Mouse (Mus musculus) spleen, postnatal 10 days (tissue): ENCODE data around the gene Cadps2.

Experiments
- DNase-seq, 2 experiments: peaks; one replicate each; pipeline ENCODE4 v3.0.0; 2021 to 2022; ENCODE audit warnings: low spot score in 2 of 2

Cadps2 gene

DNA sequence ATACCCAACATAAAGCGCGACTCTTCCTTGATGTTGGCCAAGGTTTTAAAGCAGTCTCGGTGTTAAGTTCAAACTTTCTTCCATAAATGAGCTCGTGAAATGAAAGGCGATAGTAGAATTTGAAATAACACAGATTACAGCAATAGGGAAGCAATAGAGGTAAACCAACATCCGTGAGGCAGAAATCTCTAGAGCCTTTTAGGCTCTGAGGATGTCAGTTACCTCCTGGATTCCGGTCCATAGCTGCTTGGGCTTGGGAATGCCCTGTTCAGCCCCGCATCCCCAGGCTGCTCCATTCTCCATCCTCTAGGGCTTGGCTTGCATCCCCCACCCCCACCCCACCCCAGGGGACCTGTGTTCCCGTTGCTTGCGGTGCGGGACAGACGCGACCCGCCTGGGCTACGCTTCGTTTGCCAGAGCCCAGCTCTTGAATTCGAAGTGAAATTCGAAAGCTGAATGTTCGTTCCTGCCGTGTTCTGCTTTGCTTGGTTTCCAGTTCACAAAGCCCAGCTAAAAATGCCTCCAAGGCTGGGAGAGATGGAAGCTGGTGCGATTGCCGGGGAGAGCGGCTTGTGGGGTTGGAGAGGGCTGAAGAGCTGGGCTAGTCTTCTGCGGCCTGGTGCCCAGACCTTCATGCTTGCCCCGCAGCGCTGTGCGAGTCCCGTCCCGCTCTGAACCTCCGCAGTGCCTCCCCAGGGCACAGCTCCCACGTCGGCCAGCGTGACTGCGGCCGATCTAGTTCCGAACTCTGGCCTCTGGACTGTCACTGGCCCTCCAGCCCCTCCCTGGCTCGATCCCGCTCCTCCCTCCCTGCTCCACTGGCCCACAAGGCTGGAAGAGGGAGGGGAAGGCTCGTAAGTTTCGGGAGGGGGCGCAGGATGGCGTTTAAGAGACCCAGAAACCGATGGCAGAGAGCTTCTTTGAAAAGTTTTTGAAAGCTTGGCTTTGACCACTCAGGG lies 585.6 kb downstream of the Cadps2 start:
- DNase-seq: no peak

DNA sequence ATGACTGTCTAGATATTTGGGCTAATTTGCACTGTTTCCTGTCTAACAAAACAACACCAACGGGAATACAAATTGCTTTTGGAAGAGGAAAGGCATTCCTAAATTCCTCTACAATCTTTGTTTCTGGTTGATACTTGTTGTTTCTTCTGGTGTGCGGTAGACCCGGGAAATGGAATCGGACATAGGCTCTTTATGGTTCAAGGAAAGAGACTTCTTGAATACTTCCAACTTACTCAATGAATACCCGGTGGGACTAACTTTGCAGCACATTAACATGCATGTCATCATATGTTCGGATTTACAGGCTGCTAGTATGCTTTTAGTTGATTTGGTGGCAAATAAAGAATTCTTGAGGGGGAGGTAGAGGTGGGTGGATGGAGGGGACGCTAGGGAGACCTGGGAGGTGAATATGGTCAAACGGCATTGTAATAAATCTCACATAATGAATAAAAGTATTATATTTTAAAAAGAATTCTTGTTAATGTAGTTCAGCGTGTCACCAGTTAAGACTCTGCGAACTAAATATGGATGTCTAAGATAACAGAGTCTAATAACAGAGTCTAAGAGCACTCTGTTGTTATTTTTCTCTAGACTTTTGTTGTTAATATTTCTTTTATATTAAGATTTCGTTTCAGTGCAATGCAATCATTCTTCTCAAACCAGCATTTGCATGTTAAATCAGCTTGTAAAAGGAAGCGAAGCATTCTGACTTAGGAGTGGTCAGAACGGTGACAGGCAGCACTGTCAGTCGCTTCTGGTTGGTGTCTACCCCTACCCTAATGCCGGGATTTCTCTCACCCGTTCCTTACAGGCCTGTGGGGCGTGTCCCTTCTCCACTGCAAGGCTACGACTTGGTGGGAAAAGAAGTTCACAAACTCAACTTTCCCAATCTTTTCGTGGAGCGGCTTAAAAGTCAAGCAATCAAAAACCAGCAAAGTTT lies 586.8 kb downstream of the Cadps2 start:
- no peak for DNase-seq

DNA sequence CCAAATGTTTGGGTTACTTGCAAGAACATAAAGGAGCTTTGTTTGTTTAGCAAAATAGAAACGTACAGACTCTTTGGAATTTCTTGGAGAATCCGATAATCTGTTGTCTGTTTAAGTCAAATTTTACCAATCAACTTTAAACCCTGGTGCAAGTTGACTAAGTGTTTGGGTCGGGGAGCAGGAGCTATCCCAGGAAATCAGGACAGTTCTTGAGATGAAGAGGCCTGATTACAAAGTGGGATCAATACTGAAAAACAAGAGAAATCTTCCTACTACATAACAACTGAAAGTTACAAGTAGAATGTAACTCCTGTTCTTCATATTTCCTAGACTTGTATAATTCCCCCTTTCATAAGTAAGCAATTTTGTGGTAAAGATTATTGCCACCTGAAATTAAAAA lies 587.8 kb downstream of the Cadps2 start:
- no peak for DNase-seq

DNA sequence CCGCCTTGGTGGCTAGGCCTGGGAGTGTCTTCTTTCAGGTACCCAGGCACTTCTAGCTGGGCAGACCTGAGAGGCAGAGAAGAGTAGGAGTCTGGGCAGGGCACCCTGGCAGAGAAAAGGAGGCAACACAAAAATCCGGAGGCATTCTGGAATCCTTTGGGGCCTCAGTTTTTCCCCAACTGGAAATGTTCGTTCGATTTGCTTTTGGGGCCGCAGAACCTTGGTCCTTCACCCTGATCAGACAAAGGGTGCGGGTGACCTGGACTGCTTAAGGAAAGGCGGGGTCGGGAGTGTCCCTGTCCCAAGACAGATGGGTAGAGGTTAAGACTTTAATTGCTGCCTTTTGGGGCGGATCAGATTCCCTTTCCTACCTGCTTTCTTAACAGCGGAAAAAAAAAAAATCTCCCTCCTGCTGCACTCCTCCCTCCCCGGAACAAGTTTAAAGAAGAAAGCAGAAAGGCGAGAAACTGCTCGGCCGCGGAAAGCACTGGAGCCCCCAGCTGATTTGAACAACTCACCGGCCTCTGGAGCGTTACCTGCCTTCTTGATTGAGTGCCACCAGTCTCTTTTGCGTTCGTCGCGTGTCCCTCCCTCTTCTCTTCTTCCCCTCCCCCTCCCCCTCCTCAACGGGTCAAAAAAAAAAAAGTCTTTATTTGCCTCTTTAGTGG lies 588.8 kb downstream of the Cadps2 start:
- no peak for DNase-seq

DNA sequence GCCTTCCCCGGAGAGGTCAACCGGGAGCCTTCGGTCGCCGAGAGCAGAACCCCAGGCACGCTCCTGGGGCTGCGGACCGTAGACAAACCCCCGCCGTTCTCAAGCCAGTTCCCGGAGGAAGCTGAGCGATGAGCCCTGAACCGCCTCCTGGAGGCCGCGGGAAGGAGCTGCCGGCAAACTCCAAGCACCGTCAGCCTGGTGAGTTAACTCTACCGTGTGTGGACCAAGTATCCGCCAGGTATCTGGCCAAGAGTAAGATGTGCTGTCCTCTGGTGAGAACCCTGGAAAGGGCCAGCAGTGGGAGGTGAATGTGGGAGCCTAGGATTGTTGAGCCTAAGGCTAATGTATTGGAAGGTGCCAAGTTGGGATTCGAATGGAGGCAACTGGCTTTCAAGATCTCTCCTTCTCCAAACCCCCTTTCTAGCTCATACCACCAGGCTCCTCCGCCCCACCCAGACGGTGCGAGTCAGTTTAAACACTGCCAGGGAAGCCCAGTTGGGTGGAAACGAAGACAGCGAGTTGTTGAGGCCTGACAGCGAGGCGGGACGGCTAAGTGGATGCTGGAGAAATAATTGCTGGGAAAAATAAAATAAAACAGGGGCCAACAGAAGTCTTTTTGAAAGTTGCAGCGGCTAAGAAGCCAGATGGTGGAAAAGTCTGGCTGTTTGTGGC lies 589.5 kb downstream of the Cadps2 start:
- no peak for DNase-seq

- DNase-seq: no peak
Observed at GRCm38 (mm10) chr6:23249053-23249401, 590.2 kb downstream of the Cadps2 start.

DNA sequence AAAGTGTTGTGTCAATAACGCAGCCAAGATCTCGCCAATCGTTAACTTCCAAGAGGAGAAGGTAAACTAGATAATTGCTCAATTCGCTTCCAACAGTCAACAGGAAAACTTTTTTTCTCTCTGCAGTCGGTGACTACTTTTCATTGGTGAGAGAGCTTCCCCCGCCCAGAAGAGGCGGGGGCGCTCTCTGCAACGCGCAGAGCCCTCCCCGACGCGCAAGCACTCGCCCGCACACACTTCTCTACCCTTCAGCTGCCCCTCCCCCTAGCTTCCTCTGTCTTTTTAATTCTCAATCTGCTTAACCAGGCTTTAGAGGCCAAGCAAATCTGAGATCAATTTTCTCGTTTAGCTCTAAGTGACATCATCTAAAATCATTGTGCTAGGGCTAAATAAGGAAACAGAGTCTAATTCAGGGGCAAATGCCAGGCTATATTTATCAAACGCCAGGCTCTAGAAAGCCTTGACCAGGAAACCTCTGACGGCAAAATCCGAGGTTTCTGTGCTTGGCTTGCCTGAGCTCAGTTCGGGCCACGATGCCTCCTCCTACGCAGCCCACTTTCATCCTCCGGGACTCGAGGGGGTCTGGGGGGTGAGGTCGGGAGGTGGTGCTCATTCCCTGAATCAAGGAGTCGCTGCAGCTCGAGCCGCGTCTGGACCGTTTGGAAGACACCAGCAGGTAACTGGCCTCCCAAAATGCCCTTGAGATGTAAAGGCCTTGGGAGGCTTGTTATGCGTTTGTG lies 590.7 kb downstream of the Cadps2 start, which contains the start of gene Fezf1:
Gene Fezf1, minus strand, starts transcription at position 50 of the 740 bp plus-strand sequence.
- no peak for DNase-seq

DNA sequence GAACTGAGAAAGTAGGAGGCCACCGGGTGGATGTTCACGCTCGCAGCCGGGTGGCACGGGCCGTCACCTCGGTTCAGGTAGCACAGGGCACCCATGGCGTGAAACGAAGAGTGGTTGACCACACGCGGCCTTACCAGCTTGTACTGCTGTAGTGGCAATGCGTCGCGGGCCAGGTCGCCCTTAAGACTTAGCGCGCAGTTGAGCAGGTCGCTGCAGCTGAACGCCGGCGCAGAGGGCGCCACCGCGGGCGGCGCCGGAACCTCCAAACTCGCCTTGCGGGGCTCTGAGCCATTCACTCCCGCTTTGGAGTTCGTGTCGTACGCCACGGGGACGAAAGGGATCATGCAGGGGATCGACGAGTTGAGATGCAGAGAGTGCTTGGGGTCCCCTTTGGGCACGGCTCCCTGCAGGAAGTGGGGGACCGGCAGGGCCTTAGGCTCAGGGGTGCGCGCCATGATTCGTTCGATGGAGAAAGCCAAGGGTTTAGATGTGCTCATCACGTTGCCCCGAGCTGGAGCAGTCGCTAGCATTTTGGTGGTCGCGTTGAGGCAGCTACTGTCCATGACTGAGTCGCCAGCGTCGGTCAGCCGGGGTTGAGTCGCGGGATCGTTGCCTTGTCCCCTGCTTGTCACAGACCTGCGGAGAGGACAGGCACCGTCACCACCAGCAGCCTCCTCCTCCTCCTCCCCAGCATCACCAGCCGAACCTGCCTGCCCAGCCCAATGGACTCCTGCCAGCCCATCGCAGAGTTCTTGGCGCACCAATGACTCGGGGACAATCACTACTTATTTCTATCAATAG lies 591.5 kb downstream of the Cadps2 start:
- no peak for DNase-seq

- no peak for DNase-seq
Observed at GRCm38 (mm10) chr6:23246790-23247511, 592.3 kb downstream of the Cadps2 start.

GRCm38 (mm10) chr6:23246061-23246789 lies 593.0 kb downstream of the Cadps2 start:
- no peak for DNase-seq

- DNase-seq: no peak
Observed at GRCm38 (mm10) chr6:23245545-23246011, 593.6 kb downstream of the Cadps2 start.

- DNase-seq: no peak
Observed at GRCm38 (mm10) chr6:23245121-23245520, 594.1 kb downstream of the Cadps2 start.

DNA sequence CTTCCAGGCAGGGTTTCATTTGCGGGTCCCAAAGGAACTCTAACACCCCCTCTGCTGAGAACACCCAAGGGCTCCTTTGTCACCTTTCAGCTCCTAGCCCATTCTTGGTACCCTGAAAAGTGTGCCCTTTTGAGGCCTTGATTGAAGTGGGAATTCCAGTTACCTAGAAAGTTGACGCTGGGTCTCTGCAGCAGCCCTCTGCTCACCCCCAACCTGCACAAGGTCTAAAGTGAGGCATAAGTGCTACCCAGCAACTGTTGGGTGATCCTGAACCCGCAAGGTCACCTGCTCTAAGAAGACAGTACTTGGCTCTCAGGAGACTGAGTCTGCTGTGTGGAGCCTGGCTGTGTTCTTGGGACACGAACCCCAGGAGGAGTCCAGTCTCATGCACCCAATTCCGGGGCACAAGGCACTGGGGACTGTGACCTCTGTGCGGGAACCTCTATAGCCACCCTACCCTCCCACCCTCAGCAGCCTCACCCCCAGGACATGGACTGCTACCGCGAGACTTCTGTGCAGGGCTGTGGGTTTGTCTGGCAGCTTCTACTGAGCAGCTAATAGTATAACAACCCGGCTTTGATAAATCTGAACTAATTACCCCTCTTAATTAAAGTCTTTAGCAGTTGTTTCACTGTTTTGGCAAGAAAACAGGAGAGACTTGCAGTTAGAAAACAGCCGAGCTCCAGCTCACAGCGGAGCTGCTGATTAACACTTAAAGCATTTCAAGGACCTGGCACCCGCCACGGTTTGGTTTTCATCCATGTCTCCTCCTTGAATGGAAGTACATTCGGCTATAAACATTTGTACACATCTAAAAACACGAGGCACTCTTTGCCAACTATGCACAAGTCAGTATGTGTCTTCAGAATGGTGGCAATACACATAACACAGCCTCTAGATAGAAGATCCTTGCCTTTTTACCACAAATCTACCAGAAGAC lies 595.1 kb downstream of the Cadps2 start:
- DNase-seq: no peak
